Mouse (Mus musculus) left cerebral cortex, adult 8-10 months (tissue): ENCODE data around the gene Mapk1. TPM values are rescaled to one million over a fixed set of nuclear protein-coding genes. Genes with fewer than 3 reads are reported as not detected.

ENCODE experiments used
- DNase-seq, 2 experiments: peaks; one replicate each; pipeline ENCODE4 v3.0.0; 2022; ENCODE audit warnings: low spot score in 2 of 2
- total RNA-seq, 4 experiments: library from RNA; stranded (reverse); gene quantifications; 2 replicates each; pipeline ENCODE4 v1.2.4; 2022

Gene Mapk1
- total RNA-seq, 4 experiments from 2014 or later, result 414 to 472 (median 438) TPM

DNA sequence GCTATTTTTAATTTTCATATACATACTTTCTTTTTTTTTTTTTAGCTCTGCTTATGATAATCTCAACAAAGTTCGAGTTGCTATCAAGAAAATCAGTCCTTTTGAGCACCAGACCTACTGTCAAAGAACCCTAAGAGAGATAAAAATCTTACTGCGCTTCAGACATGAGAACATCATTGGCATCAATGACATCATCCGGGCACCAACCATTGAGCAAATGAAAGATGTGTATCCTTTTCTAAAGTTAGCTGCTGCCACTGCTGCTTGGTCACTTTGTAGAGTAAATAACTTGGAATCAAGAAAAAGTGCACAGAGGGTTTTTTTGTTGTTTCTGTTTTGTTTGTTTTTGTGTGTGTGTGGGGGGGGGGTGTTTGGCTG is 32.7 kb downstream of the Mapk1 start:
- DNase-seq, result no peak

DNA sequence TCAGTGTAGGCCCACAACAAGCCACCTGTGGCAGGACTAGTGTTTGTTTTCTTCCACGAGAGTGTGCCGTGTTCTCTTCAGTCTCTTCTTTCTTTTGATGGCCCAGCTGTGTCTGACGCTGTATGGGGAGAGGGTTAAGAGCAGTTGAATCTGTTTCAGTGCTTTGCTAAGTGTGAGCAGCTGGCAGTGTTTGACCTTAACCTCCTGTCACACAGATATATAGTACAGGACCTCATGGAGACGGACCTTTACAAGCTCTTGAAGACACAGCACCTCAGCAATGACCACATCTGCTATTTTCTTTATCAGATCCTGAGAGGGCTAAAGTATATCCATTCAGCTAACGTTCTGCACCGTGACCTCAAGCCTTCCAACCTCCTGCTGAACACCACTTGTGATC is 34.9 kb downstream of the Mapk1 start:
- DNase-seq, result no peak

DNA sequence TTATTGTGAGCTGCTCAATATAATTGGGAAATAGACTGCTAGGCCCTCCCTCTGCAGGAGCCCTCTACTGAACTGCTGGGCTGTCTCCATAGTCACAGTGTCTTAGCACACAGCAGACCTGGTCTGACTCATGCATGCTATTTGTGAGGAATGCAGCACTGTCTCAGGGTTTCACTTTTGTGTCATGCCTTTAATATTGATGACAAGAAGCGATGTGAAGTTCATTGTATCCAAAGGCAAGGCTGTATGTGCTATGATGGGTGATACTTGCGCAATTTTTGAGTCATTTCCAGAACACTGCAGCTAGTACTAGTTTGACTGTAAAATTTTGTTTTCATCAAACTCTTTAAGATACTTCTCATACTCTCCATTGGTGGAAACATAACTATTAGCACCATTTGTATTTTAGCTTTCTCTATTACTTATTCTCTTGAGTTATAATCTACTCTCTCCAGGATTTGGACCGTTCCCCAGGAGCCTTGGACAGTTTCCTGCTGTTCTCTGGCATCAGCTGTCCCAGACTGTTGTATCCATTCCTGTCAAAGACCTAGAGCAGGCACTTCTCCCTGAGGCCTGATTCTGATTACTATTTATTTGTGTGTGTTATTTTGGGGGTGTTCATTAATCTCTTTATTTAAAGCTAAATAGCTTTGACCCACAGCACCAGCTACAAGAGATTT is 41.4 kb downstream of the Mapk1 start:
- no peak for DNase-seq

DNA sequence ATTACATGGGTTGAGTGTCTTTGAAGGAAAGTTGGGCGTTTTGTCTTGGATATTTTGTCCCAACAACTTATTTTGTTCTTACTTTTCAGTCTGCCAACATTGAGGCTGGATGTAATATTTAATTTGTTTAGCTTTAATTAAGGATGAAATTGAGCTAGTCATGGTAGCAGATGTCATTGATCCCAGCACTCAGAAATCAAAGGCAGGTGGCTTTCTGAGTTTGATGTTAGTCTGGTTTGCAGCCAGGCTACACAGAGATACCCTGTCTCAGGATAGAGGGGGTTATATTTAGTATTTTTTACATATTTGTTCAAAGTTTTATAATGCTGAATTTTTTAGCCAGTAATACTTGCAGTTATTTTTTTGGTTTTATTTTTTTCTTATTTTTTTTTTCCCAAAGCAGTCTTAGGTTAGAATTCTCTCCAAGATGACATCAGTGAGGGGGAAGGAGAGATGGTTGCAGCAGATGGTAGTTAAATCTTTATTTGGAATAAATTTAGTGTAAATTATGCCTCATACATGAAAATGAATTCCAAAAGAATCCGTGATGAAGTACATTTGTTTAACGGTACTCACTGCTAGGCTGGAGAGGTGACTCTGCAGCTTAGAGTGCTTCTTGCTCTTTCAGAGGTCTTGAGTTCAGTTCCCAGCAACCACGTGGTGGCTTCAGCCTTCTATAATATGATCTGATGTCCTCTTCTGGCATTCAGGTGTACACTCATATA is 47.0 kb downstream of the Mapk1 start:
- no peak for DNase-seq

DNA sequence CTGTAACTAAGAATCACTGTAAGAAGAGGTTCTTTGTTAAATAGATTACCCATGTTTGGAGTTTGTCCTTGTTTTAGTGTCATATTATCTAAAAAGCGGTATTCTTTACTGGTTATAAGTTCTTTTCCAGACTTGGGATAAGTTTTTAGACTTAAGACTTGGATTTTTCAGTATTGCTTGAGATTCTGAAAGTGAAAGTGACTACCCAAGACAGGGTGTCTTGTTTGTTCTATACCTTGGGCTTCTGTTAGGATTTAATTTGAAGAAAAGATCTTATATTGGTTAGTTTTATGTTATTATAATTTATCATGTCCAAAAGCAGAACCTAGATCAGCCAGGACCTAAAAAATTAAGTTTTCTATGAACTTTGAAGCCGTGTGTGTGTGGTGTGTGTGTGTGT is 50.6 kb downstream of the Mapk1 start:
- DNase-seq, result no peak

DNA sequence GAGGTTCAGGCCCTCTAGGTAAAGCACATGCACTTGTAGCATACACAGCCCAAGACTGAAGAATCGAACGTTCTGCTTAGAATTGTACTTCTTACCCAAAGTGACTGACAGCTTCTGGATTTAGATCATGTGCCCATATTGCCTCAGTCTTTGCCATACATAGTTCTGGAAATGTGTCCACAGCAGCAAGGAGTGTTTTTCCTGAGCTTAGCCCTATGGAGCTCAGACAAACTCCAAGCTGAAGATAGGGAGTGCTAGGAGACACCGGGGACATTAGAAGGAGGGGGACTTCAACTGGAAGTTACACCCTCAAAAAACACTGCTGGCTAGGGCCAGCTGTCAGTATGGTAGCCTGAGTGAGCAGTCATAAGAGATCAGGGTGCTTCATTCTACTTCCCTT is 57.5 kb downstream of the Mapk1 start:
- DNase-seq, result no peak

DNA sequence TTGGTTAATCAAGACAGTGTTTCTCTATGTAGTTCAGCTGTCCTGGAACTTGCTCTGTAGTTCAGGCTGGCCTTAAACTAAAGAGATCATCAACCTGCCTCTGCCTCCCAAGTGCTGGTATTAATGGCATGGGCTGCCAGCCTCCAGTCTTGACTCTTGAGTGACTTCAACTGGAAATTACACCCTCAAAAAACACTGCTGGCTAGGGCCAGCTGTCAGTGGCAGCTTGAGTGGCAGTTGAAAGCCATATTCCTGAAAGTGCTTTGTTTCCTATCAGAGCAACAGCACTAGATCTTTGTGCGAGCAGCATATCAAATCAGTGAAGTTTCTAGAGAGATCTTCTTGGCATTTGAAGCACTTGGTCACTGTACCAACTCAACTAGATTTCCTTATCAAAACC is 58.2 kb downstream of the Mapk1 start:
- no peak for DNase-seq

DNA sequence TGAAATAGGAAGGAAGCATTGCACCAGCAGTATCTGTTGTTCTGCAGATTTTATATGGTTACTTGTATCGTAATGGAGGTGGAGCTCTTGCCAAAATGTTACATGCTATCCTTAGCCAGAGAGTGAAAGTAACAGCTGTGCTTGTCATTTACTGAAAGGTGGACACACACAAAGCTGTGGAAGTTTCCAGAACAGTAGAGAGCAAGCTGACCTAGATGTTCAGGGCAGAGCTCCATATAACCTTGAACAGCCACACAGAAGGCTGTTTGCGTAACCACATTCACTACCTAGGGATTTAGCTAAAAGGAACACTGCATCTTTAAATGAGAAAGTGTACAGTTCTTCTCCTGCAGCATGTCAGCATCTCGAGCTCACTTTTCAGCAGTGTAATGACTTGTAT is 61.1 kb downstream of the Mapk1 start:
- no peak for DNase-seq

DNA sequence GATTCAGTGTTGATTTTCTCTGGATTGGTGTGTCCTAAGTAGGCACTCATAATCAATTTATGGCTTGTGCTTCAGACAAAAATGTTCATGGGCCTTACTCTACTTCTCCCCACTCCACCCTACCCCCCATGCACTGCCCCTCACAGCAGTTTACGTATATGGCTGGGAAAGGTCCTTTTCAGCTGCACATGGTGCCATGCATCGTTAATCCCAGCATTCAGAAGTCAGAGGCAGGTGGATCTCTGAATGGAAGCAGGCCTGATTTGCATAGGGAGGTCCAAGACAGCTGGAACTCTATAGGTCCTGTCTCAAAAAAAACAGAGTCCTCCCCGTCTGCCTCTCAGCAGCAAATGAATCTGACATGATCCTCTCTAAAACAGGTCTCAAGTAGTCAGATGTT is 62.1 kb downstream of the Mapk1 start:
- no peak for DNase-seq

DNA sequence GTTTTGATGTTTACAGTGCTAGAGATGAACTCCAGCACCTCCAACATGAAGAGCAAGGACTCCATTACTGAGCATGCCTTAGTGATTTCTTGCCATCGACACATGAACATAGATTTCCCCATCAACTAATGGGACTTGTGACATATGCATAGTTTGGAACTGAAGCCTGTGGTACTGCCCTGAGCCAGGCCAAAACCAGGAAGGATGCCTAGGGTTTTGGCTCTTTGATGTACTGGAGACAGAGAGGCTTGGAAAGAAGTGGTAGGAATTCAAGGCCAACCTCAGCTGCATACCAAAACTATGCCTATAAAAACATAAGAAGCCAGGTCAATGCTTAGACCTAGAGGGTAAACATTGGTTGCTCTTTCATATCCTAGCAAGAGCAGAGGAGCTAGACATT is 66.7 kb downstream of the Mapk1 start:
- DNase-seq, result no peak

DNA sequence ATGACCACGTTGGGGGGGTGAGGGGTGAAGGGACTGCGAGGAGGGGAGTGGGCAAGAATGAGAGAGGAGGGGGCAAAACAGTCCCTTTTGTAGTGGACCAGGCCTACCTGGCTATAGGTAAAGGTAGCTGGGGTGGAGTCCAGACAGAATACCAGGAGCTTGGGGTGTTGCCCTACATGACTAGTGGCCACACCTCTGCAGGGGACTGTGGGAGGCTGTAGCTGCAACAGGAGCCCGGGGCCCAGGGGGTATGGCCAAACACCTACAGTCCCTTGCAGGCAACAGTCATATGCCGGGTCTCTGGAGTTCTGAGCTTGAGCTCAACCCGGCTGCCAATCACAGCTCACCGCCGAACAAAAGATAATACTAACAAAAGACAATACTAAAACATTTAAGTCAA is 68.9 kb downstream of the Mapk1 start:
- no peak for DNase-seq

DNA sequence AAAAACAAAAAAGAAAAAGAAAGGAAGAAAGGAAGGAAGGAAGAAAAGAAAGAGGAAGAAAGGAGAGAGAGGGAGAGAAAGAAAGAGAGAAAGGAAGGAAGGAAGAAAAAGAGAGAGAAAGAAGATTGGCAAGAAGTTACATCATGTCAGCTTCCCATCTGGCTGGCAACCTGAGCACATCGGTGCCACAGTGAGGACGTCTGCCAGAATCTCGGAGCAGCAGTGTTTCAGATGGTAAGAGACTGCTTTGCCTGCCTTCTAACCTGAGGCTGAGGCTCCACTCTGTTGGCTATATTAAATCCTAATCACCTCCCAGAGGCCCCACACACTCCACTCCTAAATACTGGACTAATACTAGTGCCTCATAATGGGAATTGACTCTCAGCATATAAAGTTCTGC is 70.7 kb downstream of the Mapk1 start:
- no peak for DNase-seq

DNA sequence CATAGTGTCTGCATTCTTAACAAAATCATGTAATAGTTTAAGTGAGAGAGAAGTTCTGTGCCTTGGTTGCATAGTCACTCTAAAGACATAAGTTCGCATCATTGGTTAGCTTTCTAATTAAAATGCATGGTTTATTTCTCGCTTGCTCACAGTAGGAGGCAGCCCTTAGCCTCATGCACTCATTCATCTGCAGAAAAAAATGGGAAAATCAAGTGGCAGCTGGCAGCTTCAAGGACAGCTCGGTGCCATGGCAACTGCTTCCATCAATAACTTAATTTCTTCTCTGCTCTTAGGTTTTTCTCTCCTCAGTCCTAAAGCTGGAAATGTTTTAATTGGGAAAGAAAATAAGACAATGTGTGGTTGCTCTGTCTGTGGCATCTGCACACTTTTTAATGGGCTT is 72.4 kb downstream of the Mapk1 start:
- peak in 1 of 2 experiments; percentile 64 for DNase-seq

DNA sequence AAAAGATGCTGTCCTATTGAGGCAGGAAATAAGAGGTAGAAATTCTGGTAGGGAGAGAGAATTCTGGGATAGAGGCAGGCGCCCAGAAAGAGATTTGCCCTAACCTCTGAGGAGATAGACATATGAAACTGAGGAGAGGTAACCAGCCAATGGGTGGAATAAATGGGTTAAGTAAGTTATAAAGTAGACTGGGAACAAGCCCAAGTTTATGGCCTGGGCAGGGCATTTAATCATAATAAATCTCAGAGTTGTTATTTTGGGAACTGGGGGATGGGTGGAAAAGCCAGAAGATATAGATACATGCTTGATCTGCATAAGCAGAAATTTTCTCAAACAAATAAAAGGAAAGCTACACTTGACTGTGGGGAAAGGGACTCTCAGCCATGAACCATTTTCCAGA is 79.2 kb downstream of the Mapk1 start:
- DNase-seq, result no peak

DNA sequence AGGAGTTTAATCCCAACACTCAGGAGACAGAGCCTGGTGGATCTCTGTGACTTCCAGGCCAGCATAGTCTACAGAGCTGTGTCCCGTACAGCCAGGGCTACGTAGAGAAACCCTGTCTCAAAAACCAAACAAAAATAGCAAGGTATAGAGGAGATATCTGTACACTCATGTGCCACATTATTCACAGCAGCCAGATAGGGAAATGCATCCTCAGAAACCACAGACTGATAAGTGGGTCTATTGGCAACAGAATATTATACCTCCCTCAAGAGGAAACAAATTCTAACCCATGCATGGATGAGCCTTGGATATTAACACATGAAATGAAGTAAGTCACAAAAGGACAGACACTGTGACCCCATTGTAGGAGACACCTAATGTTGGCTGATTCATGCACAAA is 84.4 kb downstream of the Mapk1 start:
- DNase-seq, result no peak

DNA sequence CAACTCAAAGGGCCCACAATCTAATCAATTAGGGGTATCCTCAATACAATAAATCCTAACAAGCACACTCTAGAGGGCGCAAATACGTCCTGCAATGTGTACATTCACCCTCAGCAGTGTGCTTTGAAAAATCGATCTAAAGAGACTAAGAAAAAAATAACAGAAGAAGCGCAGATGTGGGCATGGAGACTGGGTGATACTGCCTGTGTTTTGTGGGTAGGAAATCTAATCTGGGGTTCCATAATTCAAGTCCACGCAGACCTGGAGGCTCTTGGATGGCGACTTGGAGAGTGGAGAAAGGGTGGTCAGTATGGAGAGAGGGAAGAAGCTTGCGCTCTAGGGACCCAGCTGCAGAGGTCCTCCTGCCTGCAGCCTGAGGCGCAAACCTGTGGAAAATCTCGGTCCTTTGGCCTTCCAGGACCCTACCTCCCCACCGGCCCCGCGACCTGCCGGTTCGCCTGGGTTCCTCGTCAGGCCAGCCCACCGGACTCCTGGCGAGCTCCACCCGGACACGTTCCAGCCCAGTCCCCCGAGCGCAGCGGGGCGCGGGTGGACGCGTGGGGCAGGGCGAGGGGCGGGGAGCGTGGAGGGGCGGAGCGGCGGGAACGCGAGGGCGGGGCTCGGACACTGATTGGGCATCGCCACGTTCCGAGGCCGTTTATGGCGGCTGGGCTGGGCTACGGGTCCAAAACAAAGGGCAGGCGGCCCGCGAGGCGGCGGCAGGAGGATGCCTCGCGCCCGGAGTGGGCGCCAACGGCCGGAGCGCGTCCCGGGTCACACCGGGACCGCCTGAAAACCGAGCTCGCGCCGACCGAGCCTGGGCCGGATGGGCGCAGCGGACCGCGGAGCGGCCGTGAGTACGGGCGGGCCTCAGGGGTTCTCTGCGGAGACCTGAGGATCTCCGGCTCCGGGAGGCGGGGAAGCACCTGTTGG is 86.6 kb downstream of the Mapk1 start, which contains the start of gene Ypel1:
Gene Ypel1, plus strand, starts transcription at position 186 of the 933 bp plus-strand sequence.
- peak; percentile 70 to 78 for DNase-seq

DNA sequence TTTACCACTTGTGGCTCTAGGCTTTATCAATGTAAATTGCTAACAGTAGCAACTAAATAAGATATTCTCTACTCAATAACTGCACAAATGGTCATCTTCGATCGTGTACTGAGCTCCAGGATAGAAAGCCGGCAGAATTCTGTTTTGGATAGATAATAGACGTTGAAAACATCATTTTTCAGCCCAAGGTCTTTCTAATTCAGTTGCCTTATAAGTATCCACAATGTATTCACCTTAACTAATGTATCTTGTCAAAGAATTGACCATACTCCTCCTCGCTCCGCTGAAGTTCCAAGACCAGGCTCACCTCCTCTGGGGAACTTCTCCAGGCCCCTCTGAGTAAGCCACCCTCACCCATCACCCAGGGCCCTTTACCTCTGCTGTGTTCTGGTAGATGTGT is 87.5 kb downstream of the Mapk1 start:
- DNase-seq, result no peak

DNA sequence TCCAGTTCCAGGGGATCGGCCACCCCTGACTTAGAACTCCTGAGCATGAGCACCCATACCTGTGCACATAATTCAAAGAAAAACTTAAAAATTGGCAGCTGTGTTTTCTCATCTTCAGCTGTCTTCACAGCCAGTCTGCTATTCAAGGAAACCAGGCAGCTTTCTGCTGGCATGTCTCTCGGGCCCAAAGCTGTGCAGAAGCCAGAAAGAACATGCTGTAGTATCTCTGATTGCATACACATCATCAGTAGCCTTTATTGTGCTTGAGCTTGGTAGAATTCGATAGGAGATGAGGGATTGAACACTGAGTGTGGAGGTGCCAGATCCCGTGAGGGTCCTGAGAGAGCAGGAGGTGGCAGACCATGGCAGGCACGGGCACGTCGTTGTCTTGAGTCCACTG is 89.8 kb downstream of the Mapk1 start:
- no peak for DNase-seq

DNA sequence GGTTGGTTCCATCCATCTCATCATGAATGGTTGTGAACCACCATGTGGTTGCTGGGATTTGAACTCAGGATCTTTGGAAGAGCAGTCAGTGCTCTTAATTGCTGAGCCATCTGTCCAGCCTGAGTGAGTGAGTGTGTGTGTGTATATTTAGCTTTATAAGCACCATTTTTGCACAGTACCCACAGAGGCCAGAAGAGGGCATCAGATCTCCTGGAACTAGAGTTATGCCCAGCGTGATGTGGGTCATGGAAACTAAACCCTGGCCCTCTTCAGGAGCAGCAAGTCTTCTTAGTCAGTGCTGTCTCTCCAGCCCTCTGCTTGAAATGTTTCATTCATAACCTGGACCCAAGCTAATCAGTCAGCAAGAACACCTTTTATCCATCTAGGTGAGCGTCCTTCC is 93.1 kb downstream of the Mapk1 start:
- no peak for DNase-seq

DNA sequence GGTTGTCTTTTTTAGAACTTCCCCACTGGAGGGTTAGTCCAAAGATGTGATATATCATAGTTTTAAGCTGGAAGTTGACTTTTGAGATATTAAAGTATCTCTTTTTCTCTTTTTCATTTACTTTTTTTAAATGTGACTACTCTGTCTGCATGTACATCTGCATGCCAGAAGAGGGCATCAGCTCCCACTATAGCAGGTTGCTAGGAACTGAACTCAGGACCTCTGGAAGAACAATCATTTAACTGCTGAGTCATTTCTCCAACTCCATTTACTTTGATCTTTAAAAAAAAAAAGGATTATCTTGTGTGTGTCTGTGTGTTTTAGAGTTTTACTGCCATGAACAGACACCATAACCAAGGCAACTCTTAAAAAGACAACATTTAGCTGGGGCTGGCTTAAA is 93.7 kb downstream of the Mapk1 start:
- no peak for DNase-seq

DNA sequence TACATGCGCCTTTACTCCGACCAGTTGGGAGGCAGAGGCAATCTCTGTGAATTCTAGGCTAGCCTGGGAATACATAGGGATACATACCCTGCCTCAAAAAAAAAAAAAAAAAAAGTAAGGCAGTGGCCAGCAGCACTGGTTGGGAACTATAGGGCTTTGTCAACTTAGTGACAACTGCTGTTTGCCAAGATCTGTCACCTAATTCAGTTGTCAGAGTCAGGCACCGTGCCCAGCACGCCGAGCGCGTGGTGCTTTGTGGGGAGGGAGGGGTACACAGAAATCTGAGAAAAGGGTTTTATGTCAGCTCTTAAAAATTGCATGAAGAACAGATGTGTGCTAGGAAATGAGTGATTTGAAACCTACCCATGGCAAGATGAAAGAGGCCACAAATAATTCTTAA is 94.9 kb downstream of the Mapk1 start:
- no peak for DNase-seq

DNA sequence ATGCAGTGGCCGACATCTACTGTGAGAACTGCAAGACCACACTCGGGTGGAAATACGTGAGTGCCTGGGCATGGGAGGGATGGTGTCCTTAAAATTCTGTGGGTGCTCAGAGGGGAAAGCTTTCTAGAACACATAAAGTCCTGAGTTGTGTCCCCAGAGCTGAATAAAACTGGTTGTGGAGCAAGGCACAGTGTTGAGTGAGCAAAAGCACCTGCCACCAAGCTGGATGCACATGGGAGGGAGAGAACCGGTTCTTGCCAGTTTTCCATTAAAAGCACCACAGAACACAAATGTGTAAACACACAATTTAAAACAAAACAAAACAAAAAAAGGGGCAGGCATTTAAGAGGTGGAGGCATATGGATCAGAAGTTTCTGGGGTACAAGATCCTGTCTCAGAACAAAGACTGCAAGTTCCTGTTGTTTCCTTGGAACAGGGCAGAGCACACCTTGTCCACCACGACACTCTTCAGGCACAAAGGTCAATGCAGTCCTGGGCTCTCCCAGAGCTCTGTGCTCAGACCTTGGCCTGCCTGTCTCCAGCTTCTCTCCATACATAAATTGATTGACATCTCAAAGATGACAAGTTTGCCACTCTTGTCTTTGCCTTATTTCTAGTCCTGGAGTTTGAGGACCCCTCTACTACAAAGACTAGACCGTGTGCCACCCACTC is 99.1 kb downstream of the Mapk1 start:
- DNase-seq, result no peak
